Mouse (Mus musculus) left cerebral cortex, postnatal 25 days (tissue): Measurements from ENCODE around the gene Tap1. TPM values are rescaled to one million over a fixed set of nuclear protein-coding genes. Genes with fewer than 3 reads are reported as not detected.
"Not testable (repeated sequence)": the region's sequence is repeated elsewhere in the genome, so short reads cannot be mapped to it uniquely, and the experiment has no call there.

ENCODE experiments used
- DNase-seq, 2 experiments: peaks; one replicate each; pipeline ENCODE4 v3.0.0; 2022; ENCODE audit warnings: low spot score in 2 of 2, mixed read lengths in 1 of 2
- intact Hi-C: fragments of 180-260 bp; cut with DNase I; formaldehyde crosslinking; loops from one replicate; pipeline ENCODE4 v1.15.1; 2025
- total RNA-seq, 2 experiments: library from RNA; stranded (reverse); gene quantifications; 2 replicates each; pipeline ENCODE4 v1.2.3; 2021

Gene Tap1
- total RNA-seq, 2 experiments from 2014 or later: 1.5 to 1.8 TPM

- intact Hi-C loops: no loop called here
- peak; percentile 25 to 33 for DNase-seq
These were observed 31.3 kb downstream of the Tap1 start for GRCm38 (mm10) chr17:34218675-34219074.

- DNase-seq, intact Hi-C loops: not testable (repeated sequence)
These were observed 31.7 kb downstream of the Tap1 start for GRCm38 (mm10) chr17:34219096-34219495.

- DNase-seq: peak; percentile 63 to 65
- intact Hi-C loops: not testable (repeated sequence)
These were observed 32.4 kb downstream of the Tap1 start for GRCm38 (mm10) chr17:34219801-34220200.

GRCm38 (mm10) chr17:34220401-34220800 lies 33.0 kb downstream of the Tap1 start:
- intact Hi-C loops, DNase-seq: not testable (repeated sequence)

- intact Hi-C loops: no loop called here
- DNase-seq: no peak
These were observed 37.5 kb downstream of the Tap1 start for GRCm38 (mm10) chr17:34224816-34225215.

GRCm38 (mm10) chr17:34225426-34225825 lies 38.1 kb downstream of the Tap1 start:
- intact Hi-C loops: no loop called here
- DNase-seq: no peak

- intact Hi-C loops, DNase-seq: not testable (repeated sequence)
These were observed 38.6 kb downstream of the Tap1 start for GRCm38 (mm10) chr17:34225911-34226310.

- intact Hi-C loops: loop anchor here (10.0 kb wide), 1 partner anchor 126 kb away; no protein-coding TSS in a partner anchor
- DNase-seq: not testable (repeated sequence)
These were observed 43.6 kb downstream of the Tap1 start for GRCm38 (mm10) chr17:34230971-34231370.

GRCm38 (mm10) chr17:34232021-34232420 lies 44.7 kb downstream of the Tap1 start:
- not testable (repeated sequence) for DNase-seq
- intact Hi-C loops: loop anchor here (10.0 kb wide), 1 partner anchor 127 kb away; no protein-coding TSS in a partner anchor

GRCm38 (mm10) chr17:34234926-34235325 lies 47.6 kb downstream of the Tap1 start:
- DNase-seq: peak; percentile 70 to 71
- intact Hi-C loops: loop anchor here (1.0 to 10.0 kb wide), 3 partner anchors 65 to 153 kb away; no protein-coding TSS in a partner anchor

GRCm38 (mm10) chr17:34236691-34237090 lies 49.3 kb downstream of the Tap1 start:
- intact Hi-C loops: loop anchor here (5.0 to 10.0 kb wide), 2 partner anchors 132 to 154 kb away; no protein-coding TSS in a partner anchor
- DNase-seq: peak in 1 of 2 experiments; percentile 32

GRCm38 (mm10) chr17:34237741-34238140 lies 50.4 kb downstream of the Tap1 start:
- intact Hi-C loops: loop anchor here (5.0 to 10.0 kb wide), 2 partner anchors 133 to 155 kb away; no protein-coding TSS in a partner anchor
- DNase-seq: no peak

- peak; percentile 51 to 57 for DNase-seq
- intact Hi-C loops: loop anchor here (5.0 to 10.0 kb wide), 2 partner anchors 134 to 156 kb away; no protein-coding TSS in a partner anchor
These were observed 51.4 kb downstream of the Tap1 start, which contains the start of gene H2-Ob for GRCm38 (mm10) chr17:34238706-34239105. H2-Ob (plus strand) TSS chr17:34238903.

- intact Hi-C loops: loop anchor here (5.0 to 10.0 kb wide), 2 partner anchors 135 to 157 kb away; no protein-coding TSS in a partner anchor
- DNase-seq: no peak
These were observed 52.3 kb downstream of the Tap1 start for GRCm38 (mm10) chr17:34239601-34240041.

- no peak for DNase-seq
- intact Hi-C loops: no loop called here
These were observed 53.0 kb downstream of the Tap1 start for GRCm38 (mm10) chr17:34240366-34240765.

GRCm38 (mm10) chr17:34240916-34241315 lies 53.6 kb downstream of the Tap1 start:
- DNase-seq: no peak
- intact Hi-C loops: no loop called here

GRCm38 (mm10) chr17:34244656-34245055 lies 57.3 kb downstream of the Tap1 start:
- intact Hi-C loops: no loop called here
- DNase-seq: no peak
